Mouse (Mus musculus) erythroblast, adult 5-6 weeks (primary cell): ENCODE measurements around the gene Rps15. TPM values are rescaled to one million over a fixed set of nuclear protein-coding genes. Genes with fewer than 3 reads are reported as not detected.

Experiments used
- ATAC-seq: replicated peaks from 2 replicates; pipeline ENCODE4 v1.8.0; 2016; ENCODE audit warnings: moderate number of reproducible peaks, mild to moderate bottlenecking, moderate TSS enrichment, inconsistent platforms; ENCODE audit not compliant: poor library complexity, low FRiP score, severe bottlenecking
- total RNA-seq, 2 experiments: library from RNA; stranded (forward) in 1 of 2; stranded (reverse) in 1 of 2; fragments of 150-400 nt in 1 of 2; fragments of 200-764, 138-1000 nt in 1 of 2; gene quantifications; 2 replicates each; pipeline versions ENCODE4 v1.2.3 to v1.2.4; 2015 to 2017; ENCODE audit warnings: low replicate concordance in 2 of 2

Rps15 gene
- total RNA-seq, 2 experiments from 2014 or later: 457 to 509 TPM

DNA sequence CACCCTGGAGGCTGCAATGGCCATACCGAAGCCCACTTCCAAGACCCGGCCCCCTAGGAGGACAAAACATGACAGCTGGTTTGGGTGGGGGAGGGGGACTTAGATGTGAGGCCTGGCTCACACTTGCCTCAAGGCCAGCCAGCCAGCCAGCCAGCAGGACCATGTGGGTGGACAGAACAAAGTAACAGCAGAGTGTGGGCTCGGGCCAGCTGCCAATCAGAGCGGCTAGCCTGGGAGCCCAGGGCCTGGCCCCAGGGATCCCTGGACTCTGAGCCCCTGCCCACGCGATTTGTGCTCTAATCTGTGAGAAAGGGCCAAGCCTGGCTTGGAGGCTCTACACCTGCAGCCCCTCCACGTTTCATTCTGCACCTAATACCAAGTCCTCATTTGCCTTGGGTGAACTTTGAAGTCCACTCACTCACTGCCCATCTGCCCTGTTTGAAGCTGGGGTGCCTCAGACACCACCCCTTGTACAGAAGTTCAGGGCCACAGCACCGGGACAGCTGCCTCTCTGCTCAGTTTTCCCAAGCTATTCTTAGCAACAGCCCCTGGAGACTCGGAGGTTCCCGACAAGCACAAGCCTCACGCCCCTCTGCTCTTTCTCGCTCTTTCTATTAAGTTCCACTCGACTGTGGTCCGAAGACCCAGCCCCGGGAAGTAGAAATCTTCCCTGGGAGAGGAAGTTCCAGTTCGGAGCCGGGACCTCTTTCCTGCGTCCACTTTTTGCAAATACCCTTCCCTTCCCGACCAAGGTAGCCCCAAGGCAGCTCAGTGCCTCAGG, 32.2 kb upstream of the Rps15 start:
- no peak for ATAC-seq

GRCm38 (mm10) chr10:80260642-80261584, 31.3 kb upstream of the Rps15 start, which contains the start of the genes Gamt and Dazap1:
Gene Gamt, minus strand, starts transcription at chr10:80261012.
Gene Dazap1, plus strand, starts transcription at chr10:80261486.
- peak; percentile 69 for ATAC-seq

- peak; percentile 53 for ATAC-seq
These were observed 30.7 kb upstream of the Rps15 start for GRCm38 (mm10) chr10:80261585-80261968.

GRCm38 (mm10) chr10:80262169-80262568, 30.1 kb upstream of the Rps15 start:
- no peak for ATAC-seq

DNA sequence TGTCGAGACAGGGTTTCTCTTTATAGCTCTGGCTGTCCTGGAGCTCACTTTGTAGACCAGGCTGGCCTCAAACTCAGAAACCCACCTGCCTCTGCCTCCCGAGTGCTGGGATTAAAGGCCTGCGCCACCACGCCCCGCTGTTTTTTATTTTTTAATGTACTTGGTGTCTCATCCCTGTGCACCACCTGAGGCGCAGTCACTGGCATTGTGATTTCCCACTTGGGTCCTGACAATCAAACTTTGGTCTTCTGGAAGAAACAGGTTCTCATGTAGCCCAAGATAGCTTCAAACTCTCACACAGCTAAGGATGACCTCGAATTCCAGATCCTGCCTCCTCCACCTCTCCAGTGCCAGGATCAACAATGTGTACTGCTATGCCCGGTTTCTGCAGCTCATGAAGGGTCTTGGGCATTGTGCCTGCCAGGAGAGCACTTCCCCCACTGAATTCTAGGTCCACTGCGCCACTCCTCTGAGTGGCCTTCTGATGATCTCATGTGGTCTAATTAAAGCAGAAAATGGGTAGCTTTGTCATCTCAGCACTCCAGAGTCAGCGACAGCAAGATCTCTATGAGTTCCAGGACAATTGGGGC, 29.4 kb upstream of the Rps15 start:
- no peak for ATAC-seq

DNA sequence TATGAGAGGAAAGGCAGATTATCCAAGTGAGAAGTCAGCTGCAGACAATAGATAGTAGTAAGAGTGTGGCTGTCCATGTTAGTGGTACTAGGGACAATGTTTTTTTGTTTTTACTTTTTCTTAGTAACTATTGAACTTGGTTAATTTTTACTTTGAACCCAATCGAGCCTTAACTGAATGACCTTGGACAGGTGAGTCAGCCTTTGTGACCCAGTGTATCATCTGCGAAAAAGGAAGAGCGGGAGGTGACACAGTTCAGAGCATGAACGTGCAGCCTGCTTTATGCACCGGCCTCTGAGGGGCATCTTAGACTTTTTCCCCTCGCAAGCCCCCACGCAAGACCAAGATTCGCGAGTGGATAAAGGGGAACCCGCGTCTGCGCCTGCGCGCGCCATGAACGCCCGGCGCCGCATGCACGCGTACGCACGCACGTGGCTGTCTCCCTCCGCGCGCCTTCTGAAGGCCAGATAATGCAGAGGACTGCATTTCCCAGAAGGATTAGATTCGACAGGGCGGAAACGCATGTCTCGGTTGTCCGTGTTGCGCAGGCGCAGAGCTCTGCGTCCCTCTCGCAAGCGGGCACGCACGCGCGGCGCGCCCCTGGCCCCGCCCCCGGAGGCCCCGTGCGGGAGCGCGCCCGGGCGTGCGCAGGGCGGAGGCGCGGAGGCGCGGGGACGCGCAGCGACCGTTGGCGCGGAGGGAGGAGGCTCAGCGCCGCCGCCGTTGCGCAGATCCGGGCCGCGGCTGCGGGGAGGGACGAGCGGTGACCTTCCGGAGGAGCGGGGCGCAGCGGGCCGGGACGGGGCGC, 27.7 kb upstream of the Rps15 start:
- peak; percentile 74 for ATAC-seq

DNA sequence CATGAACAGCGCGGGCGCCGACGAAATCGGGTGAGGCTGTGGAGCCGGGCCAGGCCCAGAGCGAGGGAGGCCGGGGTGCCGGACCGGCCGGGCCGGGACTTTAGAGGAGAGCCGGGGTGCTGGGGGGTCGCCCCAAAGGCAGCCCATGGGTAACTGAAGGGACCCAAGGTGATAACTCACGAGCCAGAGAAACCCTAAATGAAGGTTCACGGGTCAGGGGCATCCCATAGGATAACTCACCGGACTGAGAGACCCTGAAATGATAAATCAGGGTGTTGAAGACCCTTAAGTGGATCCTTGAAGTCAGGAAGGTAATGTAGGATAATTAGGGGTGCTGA, 27.1 kb upstream of the Rps15 start:
- no peak for ATAC-seq

GRCm38 (mm10) chr10:80270099-80270498, 22.2 kb upstream of the Rps15 start:
- no peak for ATAC-seq

DNA sequence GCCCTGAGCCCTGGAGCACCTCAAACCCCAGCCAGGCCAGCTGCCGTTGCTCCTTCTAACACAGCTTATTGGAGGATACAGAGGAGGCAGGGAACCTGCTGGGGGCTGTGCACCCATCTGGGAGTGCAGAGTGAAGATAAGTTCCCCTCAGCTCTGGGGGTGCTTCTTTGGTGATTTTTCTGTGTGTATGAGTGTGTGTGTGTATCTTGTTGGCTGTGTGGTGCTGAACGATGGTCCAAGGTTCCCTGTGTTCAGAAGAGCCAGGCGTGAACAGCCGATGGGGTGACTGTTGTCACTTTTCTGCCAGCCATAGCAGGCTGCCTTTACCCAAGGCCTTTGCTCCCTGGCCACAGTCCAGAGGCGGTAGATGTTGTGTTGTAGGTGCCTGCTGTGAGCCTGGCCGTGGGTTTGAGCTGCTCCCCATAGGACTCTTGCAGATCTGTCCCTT, 21.5 kb upstream of the Rps15 start:
- ATAC-seq: peak; percentile 36

DNA sequence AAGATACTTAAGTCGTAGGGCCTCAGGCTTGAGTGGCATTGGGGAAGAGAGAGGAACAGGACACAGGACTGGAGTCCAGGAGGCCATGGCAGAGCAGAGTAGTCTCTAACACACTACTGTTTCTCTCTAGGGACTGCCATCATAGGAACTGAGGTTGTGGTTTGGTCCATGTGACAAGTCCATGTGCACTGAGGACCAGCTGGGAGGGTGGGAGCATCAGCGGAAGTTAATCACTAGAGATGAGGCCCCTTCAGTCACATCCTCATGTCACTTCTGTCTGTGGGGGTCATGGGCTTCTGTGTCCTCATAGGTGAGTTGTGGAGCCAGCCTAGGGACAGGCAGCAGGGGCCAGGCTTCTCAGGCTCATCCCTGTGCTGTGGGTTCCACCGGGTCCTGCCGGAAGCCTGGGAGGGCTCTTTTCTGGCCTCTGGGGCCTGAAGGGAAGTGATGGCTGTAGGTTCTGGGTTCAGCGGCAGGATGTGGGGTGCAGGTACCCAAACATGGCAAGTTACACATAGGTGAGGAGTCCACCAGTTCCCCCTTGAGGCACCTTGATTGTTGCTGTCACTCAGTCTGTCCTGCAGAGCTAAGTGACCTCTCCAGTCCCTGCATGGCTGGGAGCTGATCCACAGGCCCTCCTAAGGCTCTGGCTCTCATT, 20.9 kb upstream of the Rps15 start:
- ATAC-seq: no peak

GRCm38 (mm10) chr10:80271870-80272585, 20.2 kb upstream of the Rps15 start:
- ATAC-seq: no peak

DNA sequence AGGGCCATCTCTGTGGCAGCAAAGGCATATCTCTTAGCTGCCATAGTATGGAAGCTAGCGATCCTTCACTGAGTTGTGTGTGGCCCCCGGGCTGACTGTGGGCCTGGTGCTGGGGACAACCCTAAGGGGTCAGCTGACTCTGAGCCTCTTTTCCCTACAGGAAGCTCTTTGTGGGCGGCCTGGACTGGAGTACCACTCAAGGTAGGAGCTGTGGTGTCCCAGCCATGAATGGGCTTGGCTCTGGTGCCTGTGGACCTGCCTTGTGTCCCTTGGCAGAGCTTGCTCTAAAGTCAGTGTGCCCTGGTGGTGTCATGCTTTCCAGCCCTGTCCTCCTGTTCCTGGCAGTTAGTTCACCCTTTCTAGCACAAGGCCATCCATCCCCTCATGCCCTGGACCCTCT, 18.4 kb upstream of the Rps15 start:
- ATAC-seq: no peak

DNA sequence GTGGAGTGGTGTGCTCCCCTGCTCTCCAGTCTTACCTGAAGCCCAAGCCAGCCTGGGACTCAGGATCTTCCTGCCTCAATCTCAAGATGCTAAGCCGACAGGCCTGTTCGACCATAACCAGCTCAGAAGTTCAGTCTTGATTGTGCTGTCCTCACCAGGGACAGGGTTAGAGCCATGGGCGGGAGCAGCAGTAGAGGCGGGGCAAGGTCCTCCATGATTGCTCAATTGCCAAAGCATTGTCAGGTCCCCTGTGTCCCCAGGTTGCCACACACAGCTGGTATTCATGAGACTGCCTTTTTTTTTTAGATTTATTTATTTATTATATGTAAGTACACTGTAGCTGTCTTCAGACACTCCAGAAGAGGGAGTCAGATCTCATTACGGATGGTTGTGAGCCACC, 16.0 kb upstream of the Rps15 start:
- no peak for ATAC-seq

DNA sequence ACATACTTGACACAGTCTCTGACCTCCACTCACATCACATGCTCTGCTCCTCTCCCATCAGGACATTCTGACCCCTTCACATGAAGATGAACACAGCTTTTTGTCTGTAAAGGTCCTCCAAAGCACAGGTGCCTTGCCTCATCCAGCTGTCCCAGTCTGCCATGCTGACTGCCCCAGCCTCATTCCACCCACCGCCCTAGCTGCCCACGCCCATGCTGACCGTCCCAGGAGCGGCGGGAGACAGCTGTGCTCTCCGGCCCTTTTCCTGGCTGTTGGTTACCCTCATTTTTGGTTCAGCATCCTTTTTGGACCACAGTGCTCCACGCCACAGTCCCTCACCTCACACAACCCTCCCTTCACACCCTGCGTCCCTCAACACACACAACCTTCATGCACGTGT, 13.9 kb upstream of the Rps15 start:
- ATAC-seq: no peak

- ATAC-seq: no peak
These were observed 13.0 kb upstream of the Rps15 start for GRCm38 (mm10) chr10:80279273-80279672.

- ATAC-seq: no peak
These were observed 10.9 kb upstream of the Rps15 start for GRCm38 (mm10) chr10:80281304-80281703.

GRCm38 (mm10) chr10:80281921-80282371, 10.3 kb upstream of the Rps15 start:
- ATAC-seq: no peak
